Mouse (Mus musculus) myocyte (in vitro differentiated cells): ENCODE results near the gene Swap70. TPM values are rescaled to one million over a fixed set of nuclear protein-coding genes. Genes with fewer than 3 reads are reported as not detected.
"Not testable (repeated sequence)": the region's sequence is repeated elsewhere in the genome, so short reads cannot be mapped to it uniquely, and the experiment has no call there.

ENCODE experiments used
- H3K27me3 ChIP-seq: one replicate; pipeline ENCODE4 v1.6.1; 2011; ENCODE audit not compliant: control insufficient read depth, insufficient read depth, insufficient read length
- H3K36me3 ChIP-seq: one replicate; pipeline ENCODE4 v1.6.1; 2011; ENCODE audit not compliant: control insufficient read depth, insufficient read depth
- H3K4me2 ChIP-seq: one replicate; pipeline ENCODE4 v1.6.1; 2011; ENCODE audit warnings: low read depth, control low read depth
- H3K4me3 ChIP-seq: one replicate; pipeline ENCODE4 v1.5.1; 2011; ENCODE audit warnings: mild to moderate bottlenecking, control low read depth, moderate library complexity
- H3K79me2 ChIP-seq: one replicate; pipeline ENCODE4 v1.6.1; 2011; ENCODE audit not compliant: control insufficient read depth, insufficient read depth
- H3ac ChIP-seq: one replicate; pipeline ENCODE4 v1.6.1; 2011; ENCODE audit not compliant: control insufficient read depth, insufficient read length
- CEBPB ChIP-seq: IDR thresholded peaks from 2 replicates; pipeline ENCODE4 v1.6.1; 2011; ENCODE audit warnings: mild to moderate bottlenecking, moderate library complexity; ENCODE audit not compliant: poor library complexity, insufficient read depth, severe bottlenecking
- E2F4 ChIP-seq: IDR thresholded peaks from one replicate; pipeline ENCODE4 v1.6.1; 2011; ENCODE audit warnings: mild to moderate bottlenecking, control low read depth, moderate library complexity; ENCODE audit not compliant: insufficient read depth
- MAX ChIP-seq: IDR thresholded peaks from one replicate; pipeline ENCODE4 v1.6.1; 2011; ENCODE audit warnings: low read depth, mild to moderate bottlenecking, control low read depth
- MYOD1 ChIP-seq, 3 experiments: IDR thresholded peaks; one replicate each; pipeline ENCODE4 v1.6.1; 2011; ENCODE audit warnings: control low read depth in 2 of 3, low read depth in 2 of 3, mild to moderate bottlenecking in 2 of 3, moderate library complexity in 1 of 3; ENCODE audit not compliant: insufficient read length in 2 of 3, control insufficient read depth in 1 of 3
- MYOG ChIP-seq, 3 experiments: IDR thresholded peaks; one replicate each; pipeline ENCODE4 v1.6.1; 2011; ENCODE audit warnings: control low read depth in 2 of 3, low read depth in 2 of 3, mild to moderate bottlenecking in 2 of 3; ENCODE audit not compliant: insufficient read length in 2 of 3, control insufficient read depth in 1 of 3, insufficient read depth in 1 of 3
- POLR2A ChIP-seq: IDR thresholded peaks from one replicate; pipeline ENCODE4 v1.6.1; 2011; ENCODE audit warnings: low read depth, mild to moderate bottlenecking, control low read depth, moderate library complexity; ENCODE audit not compliant: insufficient read length
- POLR2AphosphoS2 ChIP-seq: IDR thresholded peaks from one replicate; pipeline ENCODE4 v1.6.1; 2011; ENCODE audit warnings: low read depth, control low read depth; ENCODE audit not compliant: insufficient read length
- REST ChIP-seq: IDR thresholded peaks from one replicate; pipeline ENCODE4 v1.6.1; 2011; ENCODE audit warnings: mild to moderate bottlenecking, control low read depth, moderate library complexity; ENCODE audit not compliant: insufficient read depth, insufficient read length
- SRF ChIP-seq: IDR thresholded peaks from one replicate; pipeline ENCODE4 v1.6.1; 2011; ENCODE audit warnings: low read depth; ENCODE audit not compliant: control insufficient read depth, insufficient read length
- TCF12 ChIP-seq: IDR thresholded peaks from one replicate; pipeline ENCODE4 v1.6.1; 2011; ENCODE audit warnings: mild to moderate bottlenecking, control low read depth; ENCODE audit not compliant: poor library complexity, insufficient read depth, severe bottlenecking
- TCF3 ChIP-seq: IDR thresholded peaks from one replicate; pipeline ENCODE4 v1.6.1; 2011; ENCODE audit warnings: low read depth, control low read depth; ENCODE audit not compliant: insufficient read length
- USF1 ChIP-seq: IDR thresholded peaks from one replicate; pipeline ENCODE4 v1.6.1; 2011; ENCODE audit warnings: low read depth, mild to moderate bottlenecking, control low read depth, moderate library complexity
- polyA plus RNA-seq: library from polyadenylated mRNA; unstranded; fragments of >200 nt; fragmentation: generic; extraction: Trizol; gene quantifications from one replicate; pipeline ENCODE4 v1.2.1, GENCODE M21; 2012; ENCODE audit warnings: missing spikeins

Swap70 gene
- polyA plus RNA-seq, 1 experiment: 11.4 TPM

DNA sequence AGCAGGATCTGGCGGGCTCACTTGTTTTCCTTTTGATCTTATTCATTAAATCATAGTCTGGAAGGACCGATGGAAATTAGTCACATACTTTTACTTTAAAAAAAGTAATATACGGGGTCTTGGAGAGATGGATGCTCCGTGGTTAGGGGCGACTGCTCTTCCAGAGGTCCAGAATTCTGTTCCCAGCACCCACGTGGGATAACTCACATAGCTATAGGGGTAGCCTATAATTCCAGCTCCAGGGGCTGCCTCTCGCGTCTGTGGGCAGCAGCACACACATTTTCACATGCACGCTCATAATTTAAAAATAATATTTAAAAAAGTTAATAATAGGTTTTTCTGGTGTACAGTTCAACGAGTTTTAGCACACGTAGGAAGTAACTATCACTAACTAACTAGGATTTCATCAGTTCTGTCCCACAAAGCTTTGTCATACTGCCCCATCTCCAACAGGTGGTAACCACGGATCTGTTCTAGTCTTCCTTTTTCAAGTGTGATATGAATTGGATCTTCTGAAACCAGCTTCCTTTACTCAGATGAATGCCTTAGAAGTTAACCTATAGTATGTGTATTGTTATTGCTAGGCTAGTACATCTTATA lies 1.2 kb downstream of the Swap70 start:
- Histone ChIP-seq H3K27me3 (no peaks in the 10 kb centered on the region), H3K36me3 (peaks cover 6% of the 10 kb centered on the region), H3K4me3 (peak overlapping the region; percentile 80), H3ac (peak overlapping the region; percentile 79), H3K79me2 (peaks cover 44% of the 10 kb centered on the region), H3K4me2 (peak overlapping the region; percentile 79)
- TF ChIP-seq MAX: no peak
- TF ChIP-seq POLR2AphosphoS2: no peak
- no peak for TF ChIP-seq POLR2A
- no peak for TF ChIP-seq MYOG (IDR thresholded peaks at IDR 0.05; ENCODE audit: control insufficient read depth in 1 of 3, insufficient read depth in 1 of 3, insufficient read length in 2 of 3, low read depth in 2 of 3)
- TF ChIP-seq TCF3: no peak
- TF ChIP-seq MYOD1 (IDR thresholded peaks at IDR 0.05; ENCODE audit: control insufficient read depth in 1 of 3, insufficient read length in 2 of 3, low read depth in 2 of 3): no peak
- TF ChIP-seq E2F4: no peak
- no peak for TF ChIP-seq CEBPB
- TF ChIP-seq REST: no peak
- no peak for TF ChIP-seq TCF12
- TF ChIP-seq USF1: no peak
- TF ChIP-seq SRF: no peak

DNA sequence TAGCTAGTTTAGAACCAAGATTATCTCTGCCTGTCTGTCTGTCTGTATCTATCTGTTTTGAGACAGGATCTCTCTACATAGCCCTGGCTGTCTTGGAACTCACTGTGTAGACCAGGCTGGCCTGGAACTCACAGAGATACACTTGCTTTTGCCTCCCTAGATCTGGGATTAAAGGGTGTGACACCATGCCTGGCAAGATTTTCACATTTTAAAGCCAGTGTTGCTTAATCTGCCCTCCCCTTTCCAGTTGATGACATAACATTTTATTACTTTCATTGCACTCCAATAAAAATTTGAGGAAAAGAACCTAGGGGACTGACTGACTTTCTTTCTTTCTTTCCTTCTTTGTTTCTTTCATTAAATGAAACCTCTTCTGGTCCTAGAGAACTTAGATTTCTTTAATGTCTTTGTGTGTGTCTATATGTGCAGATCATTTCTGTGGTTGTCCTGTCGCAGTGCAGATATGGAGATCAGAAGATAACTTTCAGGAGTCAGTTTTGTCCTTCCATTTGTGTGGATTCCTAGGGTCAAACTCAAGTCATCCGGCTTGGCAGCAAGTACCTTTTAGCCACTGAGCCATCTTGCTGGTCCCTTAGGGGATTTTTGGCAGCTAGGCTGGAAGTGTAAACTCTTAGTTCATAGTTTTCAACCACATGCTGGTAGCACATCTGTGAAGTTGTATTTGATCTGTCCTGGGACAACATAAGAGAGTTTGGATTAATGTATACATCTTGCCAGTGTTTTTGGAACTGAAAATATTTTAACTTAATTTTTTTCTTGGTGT lies 2.4 kb downstream of the Swap70 start:
- H3K4me3 ChIP-seq: no peak overlapping the region
- H3K79me2 ChIP-seq: peaks cover 56% of the 10 kb centered on the region
- peak; percentile 50; the same call in 1 of the 2 replicates for TF ChIP-seq CEBPB
- no peak for TF ChIP-seq SRF
- TF ChIP-seq POLR2A: no peak
- no peaks in the 10 kb centered on the region for H3K27me3 ChIP-seq
- H3K36me3 ChIP-seq: peaks cover 6% of the 10 kb centered on the region
- H3ac ChIP-seq: no peak overlapping the region
- H3K4me2 ChIP-seq: peak overlapping the region; percentile 79

DNA sequence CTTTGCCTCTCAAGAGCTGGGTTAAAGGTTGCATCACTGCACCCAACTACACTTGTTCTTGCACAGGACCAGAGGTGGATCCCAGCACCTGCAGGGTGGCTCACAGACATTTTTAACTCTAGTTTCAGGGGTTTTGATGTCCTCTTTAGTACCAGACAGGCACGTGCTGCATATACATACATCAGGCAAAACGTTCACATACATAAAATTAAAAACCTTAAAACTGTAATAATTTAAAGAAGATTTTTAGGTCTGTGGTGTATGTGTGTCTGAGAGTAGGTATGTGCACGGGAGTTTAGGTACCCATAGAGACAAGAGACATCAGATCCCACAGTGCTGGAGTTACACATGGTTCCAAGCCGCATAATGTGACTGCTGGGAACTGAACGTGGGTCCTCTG lies 5.0 kb downstream of the Swap70 start:
- TF ChIP-seq MYOG (IDR thresholded peaks at IDR 0.05; ENCODE audit: control insufficient read depth in 1 of 3, insufficient read depth in 1 of 3, insufficient read length in 2 of 3, low read depth in 2 of 3) (no peak), TCF12 (no peak), USF1 (no peak), REST (no peak), TCF3 (no peak), SRF (no peak), E2F4 (no peak), MYOD1 (IDR thresholded peaks at IDR 0.05; ENCODE audit: control insufficient read depth in 1 of 3, insufficient read length in 2 of 3, low read depth in 2 of 3) (no peak), POLR2A (no peak), CEBPB (no peak), MAX (no peak)
- Histone ChIP-seq H3K4me2 (no peak overlapping the region), H3K27me3 (no peaks in the 10 kb centered on the region), H3K79me2 (peaks cover 65% of the 10 kb centered on the region), H3K36me3 (peaks cover 6% of the 10 kb centered on the region), H3K4me3 (no peak overlapping the region), H3ac (no peak overlapping the region)

DNA sequence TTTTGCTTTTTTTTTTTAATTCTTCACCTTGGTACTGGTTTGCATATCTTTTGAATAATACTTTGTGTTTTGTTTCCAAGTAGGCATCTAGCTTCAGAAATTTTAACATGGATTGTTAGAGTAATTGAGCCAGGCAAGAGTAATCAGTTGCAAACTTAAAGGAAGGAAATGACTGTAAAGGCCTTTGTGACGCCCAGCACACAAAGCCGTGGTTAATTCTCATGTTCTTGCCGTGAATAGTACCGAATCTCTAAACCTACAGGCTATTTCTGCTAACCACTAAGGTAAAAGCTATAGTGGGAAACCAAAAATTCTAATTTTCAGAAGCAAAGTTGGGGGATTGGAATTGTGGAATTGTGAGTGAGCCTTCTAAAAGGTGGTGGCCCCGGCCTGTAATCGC lies 8.5 kb downstream of the Swap70 start:
- H3ac ChIP-seq: no peak overlapping the region
- H3K36me3 ChIP-seq: peaks cover 6% of the 10 kb centered on the region
- no peak for TF ChIP-seq POLR2AphosphoS2
- no peak for TF ChIP-seq MAX
- TF ChIP-seq CEBPB: no peak
- no peak for TF ChIP-seq SRF
- TF ChIP-seq MYOD1 (IDR thresholded peaks at IDR 0.05; ENCODE audit: control insufficient read depth in 1 of 3, insufficient read length in 2 of 3, low read depth in 2 of 3): no peak
- TF ChIP-seq TCF12: no peak
- TF ChIP-seq MYOG (IDR thresholded peaks at IDR 0.05; ENCODE audit: control insufficient read depth in 1 of 3, insufficient read depth in 1 of 3, insufficient read length in 2 of 3, low read depth in 2 of 3): no peak
- TF ChIP-seq USF1: no peak
- no peak for TF ChIP-seq REST
- TF ChIP-seq TCF3: no peak
- TF ChIP-seq POLR2A: no peak
- TF ChIP-seq E2F4: no peak
- peaks cover 52% of the 10 kb centered on the region for H3K79me2 ChIP-seq
- no peak overlapping the region for H3K4me3 ChIP-seq
- no peak overlapping the region for H3K4me2 ChIP-seq
- H3K27me3 ChIP-seq: no peaks in the 10 kb centered on the region

DNA sequence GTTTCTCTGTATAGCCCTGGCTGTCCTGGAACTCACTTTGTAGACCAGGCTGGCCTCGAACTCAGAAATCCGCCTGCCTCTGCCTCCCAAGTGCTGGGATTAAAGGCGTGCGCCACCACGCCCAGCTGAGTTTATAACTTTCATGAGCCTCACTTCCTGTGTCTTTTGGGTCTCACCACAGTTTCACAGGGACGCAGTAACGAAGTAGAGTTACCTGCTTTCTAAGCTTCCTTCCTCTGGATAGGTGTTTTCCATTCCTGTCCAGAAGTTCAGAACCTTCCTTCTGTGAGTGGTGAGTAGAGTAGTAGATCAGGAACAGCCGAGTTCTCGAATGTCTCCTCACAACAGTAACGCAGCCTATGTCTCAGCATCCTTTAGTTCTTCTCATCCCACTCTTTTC lies 9.6 kb downstream of the Swap70 start:
- peaks cover 41% of the 10 kb centered on the region for H3K79me2 ChIP-seq
- H3ac ChIP-seq, H3K4me3 ChIP-seq, H3K27me3 ChIP-seq, H3K36me3 ChIP-seq, H3K4me2 ChIP-seq: not testable (repeated sequence)
